Mouse (Mus musculus): ENCODE measurements at regions not wholly inside any gene's neighbourhood (a gene's known extent, or its start where the extent isn't known, plus 50 kb on each side); places are given as distances from the start of the nearest gene placed in this dataset.

- TF ChIP-seq CTCF (IDR thresholded peaks at IDR 0.05; ENCODE audit: low read depth), result no peak
- TF ChIP-seq EP300 (IDR thresholded peaks at IDR 0.05; ENCODE audit: low read depth), result no peak
These were observed 294.9 kb downstream of the Sox4 start for GRCm38 (mm10) chr13:28658652-28659051.
